ENCODE assay signal across 16 mouse cellular contexts in genomic region chr19:48125731-48126130, GRCm38 (mm10).
"Had no signal": no experiment of that assay in that cellular context is flagged by ENCODE, and none has a peak within 500 bp of the region (broad histone marks: within the 10 kb centered on the region; RNA-seq: fewer than 3 reads in every experiment).

No protein-coding gene starts in this region.

- H3K4me3 ChIP-seq: neural tube, embryonic 12.5 days; neural tube, embryonic 13.5 days; neural tube, embryonic 15.5 days; stomach, embryonic 15.5 days had no signal

- DNase-seq: retina, postnatal 1 day; right cerebral cortex, postnatal 14 days; right cerebral cortex, postnatal 25 days; right cerebral cortex, postnatal 4 days; spleen, adult 18-20 months; thymus, adult 18-20 months; thymus, adult 2 months; thymus, postnatal 14 days; thymus, postnatal 25 days; thymus, postnatal 36 days; thymus, postnatal 4 days had no signal

- H3K4me2 ChIP-seq: neural tube, embryonic 12.5 days; neural tube, embryonic 13.5 days; neural tube, embryonic 15.5 days; stomach, embryonic 15.5 days had no signal

- H3K27ac ChIP-seq: neural tube, embryonic 12.5 days; neural tube, embryonic 13.5 days; neural tube, embryonic 15.5 days; stomach, embryonic 15.5 days; stomach, postnatal 0 days had no signal

- H3K4me1 ChIP-seq: stomach, embryonic 15.5 days had no signal

- H3K36me3 ChIP-seq: neural tube, embryonic 12.5 days; neural tube, embryonic 13.5 days; neural tube, embryonic 15.5 days; stomach, embryonic 15.5 days had no signal

- H3K27me3 ChIP-seq: neural tube, embryonic 12.5 days; neural tube, embryonic 13.5 days; neural tube, embryonic 15.5 days; stomach, embryonic 15.5 days had no signal

- H3K9ac ChIP-seq: neural tube, embryonic 12.5 days; neural tube, embryonic 13.5 days; neural tube, embryonic 15.5 days; stomach, embryonic 15.5 days had no signal

- H3K9me3 ChIP-seq: neural tube, embryonic 12.5 days; neural tube, embryonic 13.5 days; neural tube, embryonic 15.5 days; stomach, embryonic 15.5 days had no signal
